In the genomic region with DNA sequence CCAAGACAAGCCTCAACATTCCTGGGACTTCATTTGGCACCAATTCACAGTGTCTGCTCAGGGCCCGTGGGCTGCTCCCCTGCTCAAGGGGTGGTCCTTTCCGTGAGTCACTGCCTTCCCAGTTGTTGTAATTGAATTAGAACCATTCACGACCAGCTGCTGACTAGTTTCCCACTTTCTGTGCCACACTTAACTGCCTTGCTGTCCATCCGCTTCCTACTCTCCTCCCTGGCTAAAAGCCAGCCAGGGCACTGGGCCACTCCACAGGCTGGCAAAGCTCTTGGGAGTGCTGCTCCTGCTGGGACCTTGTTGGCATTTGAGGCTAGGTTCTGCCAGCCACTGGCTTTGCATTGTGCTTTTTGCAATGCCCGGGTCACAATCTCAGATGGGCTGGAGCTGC, we compare ENCODE assay signal across 7 mouse cellular contexts. TPM values are rescaled to one million over a fixed set of nuclear protein-coding genes. Genes with fewer than 3 reads are reported as not detected.
DNase-seq lines count a peak whose midpoint lies in the region; ATAC-seq lines count a peak whose summit lies in the region.

No protein-coding gene starts in this region.

- peak; percentile 46 for DNase-seq in midbrain, embryonic 14.5 days
- DNase-seq in gastrocnemius, postnatal 14 days = peak; percentile 67
- peak; percentile 11 to 48 for DNase-seq in lung, postnatal 4 days
- no peak for DNase-seq in B cell, adult 2 months
- DNase-seq in spleen, adult 18-20 months = no peak

- H3K9ac ChIP-seq in midbrain, embryonic 14.5 days (replicated peaks; ENCODE audit: low read length) = no peak overlapping the region
- H3K9ac ChIP-seq in midbrain, embryonic 16.5 days (ENCODE audit: low read depth, low read length) = no peak overlapping the region

- no peak overlapping the region for H3K27ac ChIP-seq in midbrain, embryonic 14.5 days (replicated peaks; ENCODE audit: low read depth, low read length)
- no peak overlapping the region for H3K27ac ChIP-seq in midbrain, embryonic 16.5 days (ENCODE audit: low read length)

- no peaks in the 10 kb centered on the region for H3K9me3 ChIP-seq in midbrain, embryonic 14.5 days (ENCODE audit: control insufficient read depth, low read length)
- H3K9me3 ChIP-seq in midbrain, embryonic 16.5 days (replicated peaks; ENCODE audit: control insufficient read depth, low read length, poor library complexity, severe bottlenecking) = no peaks in the 10 kb centered on the region

- no peak overlapping the region for H3K4me2 ChIP-seq in midbrain, embryonic 14.5 days (ENCODE audit: low read length)
- no peak overlapping the region for H3K4me2 ChIP-seq in midbrain, embryonic 16.5 days (ENCODE audit: low read length)

- no peak overlapping the region for H3K4me3 ChIP-seq in midbrain, embryonic 14.5 days (replicated peaks; ENCODE audit: low read depth, low read length)
- no peak overlapping the region for H3K4me3 ChIP-seq in midbrain, embryonic 16.5 days (ENCODE audit: low read depth, low read length)

- WGBS in midbrain, embryonic 14.5 days = 72% methylated on average over 5 of the region's 5 CpGs
- 63% methylated on average over 5 of the region's 5 CpGs for WGBS in midbrain, embryonic 16.5 days

- intact Hi-C loops in gastrocnemius, postnatal 14 days (cut with DNase I; ENCODE audit: low total_unique reads) = no loop called here

- no peak for ATAC-seq in midbrain, embryonic 14.5 days (ENCODE audit: low FRiP score, low TSS enrichment)
- no peak for ATAC-seq in midbrain, embryonic 16.5 days
- peak; percentile 56 for ATAC-seq in cerebellum, adult (ENCODE audit: insufficient number of reproducible peaks, low FRiP score, low TSS enrichment)

- no peaks in the 10 kb centered on the region for H3K27me3 ChIP-seq in midbrain, embryonic 14.5 days (ENCODE audit: control insufficient read depth, insufficient read depth, low read length)
- H3K27me3 ChIP-seq in midbrain, embryonic 16.5 days (ENCODE audit: control insufficient read depth, insufficient read depth, low read depth, low read length) = no peaks in the 10 kb centered on the region

- no peaks in the 10 kb centered on the region for H3K4me1 ChIP-seq in midbrain, embryonic 14.5 days (ENCODE audit: control insufficient read depth, insufficient read depth, low read length)
- H3K4me1 ChIP-seq in midbrain, embryonic 16.5 days (ENCODE audit: control insufficient read depth, insufficient read depth, low read length) = no peaks in the 10 kb centered on the region

- peaks cover 78% of the 10 kb centered on the region for H3K36me3 ChIP-seq in midbrain, embryonic 14.5 days (ENCODE audit: control insufficient read depth, insufficient read depth, low read length)
- peaks cover 36% of the 10 kb centered on the region for H3K36me3 ChIP-seq in midbrain, embryonic 16.5 days (ENCODE audit: control insufficient read depth, insufficient read depth, low read length)

RNA-seq across cellular contexts. Expression of a gene that starts 59.0 kb away (rescaled TPM):
- polyA plus RNA-seq in midbrain, embryonic 14.5 days (2014; fragmentation: Nextera tagmentation; extraction: Ambion mirVana) = 109 and 127 TPM in 2 replicates
- polyA plus RNA-seq in midbrain, embryonic 16.5 days (2015; fragmentation: Nextera tagmentation; extraction: Ambion mirVana) = 117 and 125 TPM in 2 replicates
- 1 to 10 TPM; 1.3 to 3.0 TPM for total RNA-seq in gastrocnemius, postnatal 14 days (2021)

Comparison
In these comparisons a context has a peak if more than half of its experiments do, and no peak if none do; other contexts are left out.
1. DNase-seq: peak in midbrain, embryonic 14.5 days (single experiment), gastrocnemius, postnatal 14 days (single experiment) and lung, postnatal 4 days (2 of 2); none in B cell, adult 2 months (0 of 2) and spleen, adult 18-20 months (0 of 2).